Mouse (Mus musculus): ENCODE data around the gene Slc22a14. TPM values are rescaled to one million over a fixed set of nuclear protein-coding genes. Genes with fewer than 3 reads are reported as not detected.
"Not testable (repeated sequence)": the region's sequence is repeated elsewhere in the genome, so short reads cannot be mapped to it uniquely, and the experiment has no call there.

Gene Slc22a14
- polyA plus RNA-seq, 1 experiment = 0.29 TPM

DNA sequence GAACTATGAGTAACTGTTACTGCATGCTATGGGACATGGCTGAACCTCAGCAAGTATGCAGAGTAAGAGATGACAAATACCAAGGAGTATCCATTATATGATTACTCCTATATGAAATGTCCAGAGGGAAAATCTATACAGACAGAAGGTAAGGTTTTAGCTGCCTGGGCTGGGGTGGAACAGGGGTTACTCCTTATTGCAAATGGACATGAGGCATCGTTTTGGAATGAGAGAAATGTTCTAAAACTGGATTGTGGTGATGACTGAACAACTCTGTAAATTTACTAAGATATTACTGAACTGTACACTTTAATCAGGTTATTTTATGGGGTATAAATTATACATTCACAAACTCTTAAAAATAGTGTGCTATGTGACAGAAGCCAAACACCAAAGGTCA, 46.5 kb downstream of the Slc22a14 start:
- TF ChIP-seq POLR2A (IDR thresholded peaks at IDR 0.05; ENCODE audit: extremely low read depth, insufficient read depth, low read length) (no peak), CTCF (IDR thresholded peaks at IDR 0.05; ENCODE audit: extremely low read depth, insufficient read depth, low read length) (no peak)
- Histone ChIP-seq H3K27ac (ENCODE audit: insufficient read depth, low read length) (no peak overlapping the region), H3K4me1 (ENCODE audit: control insufficient read depth, insufficient read depth, low read length) (peaks cover 2% of the 10 kb centered on the region; the same call in 1 of the 2 replicates)

DNA sequence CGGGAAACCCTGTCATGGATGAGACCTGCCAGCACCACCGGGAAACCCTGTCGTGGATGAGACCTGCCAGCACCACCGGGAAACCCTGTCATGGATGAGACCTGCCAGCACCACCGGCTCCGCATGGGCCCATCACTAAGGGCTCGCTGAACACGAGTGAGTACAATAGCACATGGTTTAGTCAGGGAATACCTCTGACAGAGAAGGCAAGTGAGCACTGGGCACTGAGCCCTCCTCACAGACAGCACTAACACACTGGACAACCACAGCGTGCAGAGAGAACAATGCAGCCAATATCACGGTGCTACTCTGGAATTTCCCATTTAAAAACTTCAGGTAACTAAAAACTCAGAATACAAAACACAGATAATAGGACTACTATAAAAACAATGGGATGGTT, 52.3 kb downstream of the Slc22a14 start:
- TF ChIP-seq CTCF (IDR thresholded peaks at IDR 0.05; ENCODE audit: extremely low read depth, insufficient read depth, low read length) (no peak), POLR2A (IDR thresholded peaks at IDR 0.05; ENCODE audit: extremely low read depth, insufficient read depth, low read length) (no peak)
- Histone ChIP-seq H3K4me3 (ENCODE audit: insufficient read depth, low read length) (no peak overlapping the region), H3K27ac (ENCODE audit: insufficient read depth, low read length) (no peak overlapping the region), H3K4me1 (ENCODE audit: control insufficient read depth, insufficient read depth, low read length) (no peaks in the 10 kb centered on the region)

More for the DNA sequence above, 46.5 kb downstream of the Slc22a14 start:
- no peak overlapping the region for H3K4me3 ChIP-seq (ENCODE audit: insufficient read depth, low read length)

DNA sequence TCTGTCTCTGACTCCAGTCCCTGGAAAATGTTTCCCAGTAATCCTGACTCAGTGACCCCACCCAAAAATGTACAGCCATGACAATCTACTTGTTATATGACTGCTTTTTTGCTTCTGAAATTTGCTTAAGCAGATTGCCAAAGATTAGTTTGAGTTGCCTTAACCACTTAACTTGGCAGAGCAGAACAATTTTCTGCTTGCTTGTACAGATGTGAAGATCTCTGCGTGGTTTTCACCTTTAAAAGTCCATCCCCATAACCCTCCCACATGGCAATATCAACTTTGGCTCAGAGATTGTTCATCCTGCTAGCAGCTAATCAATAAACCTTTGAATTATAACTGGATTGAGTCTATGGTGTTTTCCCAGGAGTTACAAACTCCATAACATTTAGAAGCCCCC, 56.3 kb downstream of the Slc22a14 start:
- H3K27ac ChIP-seq (ENCODE audit: insufficient read depth, low read length) = no peak overlapping the region
- no peak overlapping the region for H3K4me3 ChIP-seq (ENCODE audit: insufficient read depth, low read length)
- TF ChIP-seq POLR2A (IDR thresholded peaks at IDR 0.05; ENCODE audit: extremely low read depth, insufficient read depth, low read length) (no peak), CTCF (IDR thresholded peaks at IDR 0.05; ENCODE audit: extremely low read depth, insufficient read depth, low read length) (no peak)

DNA sequence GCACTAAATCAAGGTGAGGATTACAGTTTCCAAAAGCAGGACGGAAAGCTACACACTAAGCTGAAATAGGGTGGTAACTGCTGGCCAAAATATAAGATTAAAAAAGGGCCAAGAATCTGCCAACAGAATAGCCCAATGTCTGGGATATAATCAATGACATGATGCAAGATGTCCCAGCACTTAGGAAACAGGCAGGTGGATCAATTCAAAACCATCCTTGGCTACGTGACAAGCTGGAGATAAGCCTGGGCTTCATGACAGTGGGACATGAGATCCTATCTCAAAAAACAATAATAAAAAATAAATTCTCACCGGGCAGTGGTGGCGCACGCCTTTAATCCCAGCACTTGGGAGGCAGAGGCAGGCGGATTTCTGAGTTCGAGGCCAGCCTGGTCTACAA, 59.5 kb downstream of the Slc22a14 start:
- Histone ChIP-seq H3K4me1 (ENCODE audit: control insufficient read depth, insufficient read depth, low read length) (no peaks in the 10 kb centered on the region), H3K4me3 (ENCODE audit: insufficient read depth, low read length) (no peak overlapping the region), H3K27ac (ENCODE audit: insufficient read depth, low read length) (no peak overlapping the region)

More for the DNA sequence above, 56.3 kb downstream of the Slc22a14 start:
- H3K4me1 ChIP-seq (ENCODE audit: control insufficient read depth, insufficient read depth, low read length) = no peaks in the 10 kb centered on the region

DNA sequence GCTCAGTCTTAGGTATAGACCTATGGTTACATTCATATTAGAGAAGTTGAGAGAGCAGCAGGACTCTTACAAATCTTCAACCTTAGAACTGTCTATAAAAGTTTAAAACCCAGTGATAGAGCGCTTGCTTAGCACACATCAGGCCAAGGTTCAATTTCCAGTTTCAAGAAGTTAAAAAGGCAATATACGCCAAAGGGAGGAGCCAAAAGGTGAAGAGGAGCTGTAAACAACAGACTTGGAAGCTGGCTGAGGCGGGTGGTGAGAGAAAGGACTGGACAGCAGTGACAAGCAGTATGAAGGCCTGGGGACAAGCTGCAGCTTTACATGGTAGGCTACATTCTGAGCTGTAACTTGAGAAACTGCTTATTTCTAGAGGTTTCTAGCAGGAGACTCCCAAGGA, 66.8 kb downstream of the Slc22a14 start:
- TF ChIP-seq CTCF (IDR thresholded peaks at IDR 0.05; ENCODE audit: extremely low read depth, insufficient read depth, low read length) (no peak), POLR2A (IDR thresholded peaks at IDR 0.05; ENCODE audit: extremely low read depth, insufficient read depth, low read length) (no peak)
- no peaks in the 10 kb centered on the region for H3K4me1 ChIP-seq (ENCODE audit: control insufficient read depth, insufficient read depth, low read length)
- no peak overlapping the region for H3K27ac ChIP-seq (ENCODE audit: insufficient read depth, low read length)
- no peak overlapping the region for H3K4me3 ChIP-seq (ENCODE audit: insufficient read depth, low read length)

More for the DNA sequence above, 59.5 kb downstream of the Slc22a14 start:
- no peak for TF ChIP-seq POLR2A (IDR thresholded peaks at IDR 0.05; ENCODE audit: extremely low read depth, insufficient read depth, low read length)
- no peak for TF ChIP-seq CTCF (IDR thresholded peaks at IDR 0.05; ENCODE audit: extremely low read depth, insufficient read depth, low read length)

DNA sequence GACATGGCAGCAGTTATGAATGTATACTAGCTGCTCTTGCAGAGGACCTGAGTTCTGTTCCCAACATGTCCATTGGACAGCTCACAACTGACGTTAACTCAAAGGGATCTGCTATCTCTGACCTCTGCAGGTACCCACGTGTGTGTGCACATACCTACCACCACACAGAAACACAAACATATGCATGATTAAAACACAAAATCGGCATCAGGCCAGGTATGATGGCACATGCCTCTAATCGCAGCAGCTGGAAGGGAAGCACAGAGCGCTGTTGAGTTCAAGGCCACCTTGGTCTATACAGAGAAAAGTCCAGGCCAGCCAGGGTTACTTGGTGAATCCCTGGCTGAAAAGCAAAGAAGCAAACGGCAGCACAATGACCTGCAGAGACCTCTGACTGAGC, 67.7 kb downstream of the Slc22a14 start:
- Histone ChIP-seq H3K4me1 (ENCODE audit: control insufficient read depth, insufficient read depth, low read length) (no peaks in the 10 kb centered on the region), H3K4me3 (ENCODE audit: insufficient read depth, low read length) (no peak overlapping the region), H3K27ac (ENCODE audit: insufficient read depth, low read length) (no peak overlapping the region)
- TF ChIP-seq CTCF (IDR thresholded peaks at IDR 0.05; ENCODE audit: extremely low read depth, insufficient read depth, low read length) = no peak
- no peak for TF ChIP-seq POLR2A (IDR thresholded peaks at IDR 0.05; ENCODE audit: extremely low read depth, insufficient read depth, low read length)

DNA sequence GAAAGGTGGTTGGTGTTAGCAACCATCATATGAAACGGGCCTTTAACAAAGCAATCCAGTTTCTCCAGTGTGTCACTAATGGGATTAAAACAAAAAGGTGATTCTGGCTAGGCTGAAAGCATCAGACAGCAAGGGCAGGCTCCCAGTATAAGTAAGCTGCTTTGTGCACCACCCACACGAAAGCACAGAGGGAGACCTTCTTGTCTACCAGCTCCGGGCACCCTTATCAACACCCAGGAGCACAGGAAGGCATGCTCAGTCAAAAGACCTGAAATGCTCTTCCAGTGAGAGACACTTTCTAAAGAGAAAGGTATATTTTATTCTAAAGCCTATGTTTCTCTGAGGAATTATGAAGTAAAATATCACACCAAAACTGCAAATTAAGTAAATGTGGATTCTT, 74.6 kb downstream of the Slc22a14 start:
- TF ChIP-seq POLR2A (IDR thresholded peaks at IDR 0.05; ENCODE audit: extremely low read depth, insufficient read depth, low read length) (no peak), CTCF (IDR thresholded peaks at IDR 0.05; ENCODE audit: extremely low read depth, insufficient read depth, low read length) (no peak)

DNA sequence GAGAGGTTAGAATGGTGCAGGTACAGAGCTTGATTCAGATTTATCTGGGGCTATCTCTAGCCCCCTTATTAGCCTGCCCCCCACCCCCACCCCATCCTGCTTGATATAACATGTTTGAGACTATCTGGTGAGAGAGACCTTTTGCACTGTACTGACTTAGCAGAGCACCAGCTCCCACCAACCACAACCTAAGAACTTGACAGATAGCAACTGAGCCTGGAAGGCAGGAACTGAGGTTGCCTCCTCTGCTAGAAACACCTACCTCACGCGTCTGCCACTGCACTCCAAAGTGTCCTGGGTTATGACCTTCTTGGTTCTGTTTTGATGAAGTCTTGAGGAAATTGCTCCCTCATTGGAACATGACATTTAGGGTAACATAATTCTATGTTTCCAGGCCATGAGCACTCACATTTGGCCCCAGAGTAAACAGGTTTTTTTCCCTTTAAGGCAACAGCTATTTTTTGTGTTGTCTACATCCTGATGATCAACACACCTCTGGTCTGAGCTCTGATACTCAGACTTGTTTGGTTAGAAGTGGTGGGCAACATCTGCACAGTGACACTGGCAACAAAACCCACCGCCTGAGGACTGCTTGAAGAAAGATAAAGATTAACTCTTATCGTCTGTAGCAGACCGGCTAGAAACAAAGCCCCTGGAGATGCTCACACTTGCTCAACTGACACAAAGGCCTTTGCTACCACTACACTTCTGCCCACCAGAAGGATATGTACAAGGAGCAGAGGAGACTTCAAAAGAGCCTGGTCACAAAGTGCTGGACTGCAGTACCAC, 84.3 kb downstream of the Slc22a14 start:
- H3K27ac ChIP-seq (ENCODE audit: insufficient read depth, low read length) = no peak overlapping the region
- H3K4me1 ChIP-seq (ENCODE audit: control insufficient read depth, insufficient read depth, low read length) = 0 out of 2 replicates have a peak, but pooled peaks cover 2% of the 10 kb centered on the region
- H3K4me3 ChIP-seq (ENCODE audit: insufficient read depth, low read length) = no peak overlapping the region
- no peak for TF ChIP-seq CTCF (IDR thresholded peaks at IDR 0.05; ENCODE audit: extremely low read depth, insufficient read depth, low read length)
- no peak for TF ChIP-seq POLR2A (IDR thresholded peaks at IDR 0.05; ENCODE audit: extremely low read depth, insufficient read depth, low read length)

More for the DNA sequence above, 74.6 kb downstream of the Slc22a14 start:
- Histone ChIP-seq H3K4me1 (ENCODE audit: control insufficient read depth, insufficient read depth, low read length) (0 out of 2 replicates have a peak, but pooled peaks cover under 1% of the 10 kb centered on the region), H3K27ac (ENCODE audit: insufficient read depth, low read length) (no peak overlapping the region), H3K4me3 (ENCODE audit: insufficient read depth, low read length) (no peak overlapping the region)

DNA sequence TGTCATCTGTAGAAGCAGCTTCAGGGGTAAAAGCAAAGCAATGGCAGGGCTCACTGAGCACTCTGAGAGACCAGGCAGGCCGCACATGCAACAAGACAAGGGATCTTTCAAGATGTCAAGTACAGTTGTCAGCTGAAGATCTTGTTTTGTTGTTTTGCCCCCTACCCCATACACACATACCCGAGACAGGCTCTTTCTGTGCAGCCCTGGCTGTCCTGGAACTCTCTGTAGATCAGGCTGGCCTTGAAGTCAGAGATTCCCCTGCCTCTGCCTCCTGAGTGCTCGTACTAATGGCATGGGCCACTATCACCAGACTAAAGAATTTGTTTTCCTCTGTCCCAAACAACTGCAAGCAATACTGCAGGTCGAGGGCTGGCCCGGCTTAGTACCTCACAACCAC, 87.3 kb downstream of the Slc22a14 start:
- Histone ChIP-seq H3K4me1 (ENCODE audit: control insufficient read depth, insufficient read depth, low read length) (no peaks in the 10 kb centered on the region), H3K27ac (ENCODE audit: insufficient read depth, low read length) (no peak overlapping the region), H3K4me3 (ENCODE audit: insufficient read depth, low read length) (no peak overlapping the region)
- TF ChIP-seq POLR2A (IDR thresholded peaks at IDR 0.05; ENCODE audit: extremely low read depth, insufficient read depth, low read length) (no peak), CTCF (IDR thresholded peaks at IDR 0.05; ENCODE audit: extremely low read depth, insufficient read depth, low read length) (no peak)

DNA sequence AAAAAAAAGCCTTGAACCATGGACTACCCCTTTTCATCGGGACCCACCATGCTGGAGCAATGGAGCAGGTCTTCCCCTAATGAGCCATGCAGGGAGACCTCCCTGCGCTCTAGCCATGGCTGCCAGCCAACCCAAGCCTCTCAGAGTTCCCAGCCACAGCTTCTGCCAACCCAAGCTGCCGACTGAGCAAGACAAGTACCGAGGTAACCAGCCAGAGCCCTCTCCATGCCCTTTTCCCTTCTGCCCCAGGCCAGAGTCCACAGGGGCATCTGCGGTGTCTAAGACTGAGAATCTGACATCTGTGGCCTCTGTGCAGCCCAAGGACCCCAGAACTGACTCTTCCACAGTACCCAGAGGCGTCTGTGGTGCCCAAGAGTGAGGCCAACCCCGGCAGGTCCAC, 89.0 kb downstream of the Slc22a14 start:
- Histone ChIP-seq H3K4me1 (ENCODE audit: control insufficient read depth, insufficient read depth, low read length) (no peaks in the 10 kb centered on the region; the same call in 1 of the 2 replicates), H3K27ac (ENCODE audit: insufficient read depth, low read length) (no peak overlapping the region), H3K4me3 (ENCODE audit: insufficient read depth, low read length) (no peak overlapping the region)
- TF ChIP-seq CTCF (IDR thresholded peaks at IDR 0.05; ENCODE audit: extremely low read depth, insufficient read depth, low read length) = no peak
- no peak for TF ChIP-seq POLR2A (IDR thresholded peaks at IDR 0.05; ENCODE audit: extremely low read depth, insufficient read depth, low read length)

DNA sequence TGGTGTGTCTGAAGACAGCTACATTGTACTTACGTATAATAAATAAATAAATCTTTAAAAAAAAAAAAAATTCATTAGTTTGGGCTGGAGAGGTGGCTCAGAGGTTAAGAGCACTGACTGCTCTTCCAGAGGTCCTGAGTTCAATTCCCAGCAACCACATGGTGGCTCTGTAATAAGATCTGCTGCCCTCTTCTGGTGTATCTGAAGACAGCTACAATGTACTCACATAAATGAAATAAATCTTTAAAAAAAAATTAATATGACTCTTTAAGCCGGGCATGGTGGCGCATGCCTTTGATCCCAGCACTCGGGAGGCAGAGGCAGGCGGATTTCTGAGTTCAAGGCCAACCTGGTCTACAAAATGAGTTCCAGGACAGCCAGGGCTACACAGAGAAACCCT, 90.5 kb downstream of the Slc22a14 start:
- not testable (repeated sequence) for H3K4me3 ChIP-seq (ENCODE audit: insufficient read depth, low read length); H3K4me1 ChIP-seq (ENCODE audit: control insufficient read depth, insufficient read depth, low read length); H3K27ac ChIP-seq (ENCODE audit: insufficient read depth, low read length)
